Mouse (Mus musculus): ENCODE results near the gene Gm10681.

DNA sequence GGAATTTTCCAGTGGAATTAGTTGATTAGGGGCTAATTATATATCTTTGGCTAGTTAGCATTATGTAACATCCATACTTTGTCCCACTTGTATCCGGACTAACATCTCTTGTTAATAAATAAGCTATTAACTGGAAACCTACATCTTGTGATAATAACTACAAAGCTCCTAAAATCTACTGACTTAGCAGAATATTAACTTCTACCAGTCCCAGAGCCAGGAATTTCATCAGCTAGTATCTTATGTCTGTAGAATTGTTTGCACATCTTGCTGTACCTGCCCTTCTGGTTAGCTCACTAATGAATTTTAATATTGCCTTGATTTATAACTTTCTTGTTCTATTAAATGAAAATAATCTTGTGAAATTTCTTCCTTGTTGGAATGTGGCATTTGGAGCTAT lies 46.5 kb upstream of the Gm10681 start:
- TF ChIP-seq POLR2A (IDR thresholded peaks at IDR 0.05; ENCODE audit: borderline replicate concordance, insufficient read depth, low read length) = no peak
- TF ChIP-seq CTCF (IDR thresholded peaks at IDR 0.05; ENCODE audit: borderline replicate concordance, insufficient read depth, low read depth, low read length) = no peak

Data from cerebellum, adult 2 months (tissue).